Mouse (Mus musculus) effector memory CD4-positive, alpha-beta T cell, adult 7 months (primary cell): ENCODE data around the gene Slc16a11. TPM values are rescaled to one million over a fixed set of nuclear protein-coding genes. Genes with fewer than 3 reads are reported as not detected.

Experiments
- polyA plus RNA-seq: library from polyadenylated mRNA; unstranded; fragments of 100-300 nt; shearing (Covaris generic); gene quantifications from one replicate; pipeline ENCODE4 v1.2.1, GENCODE M21; 2017

Gene Slc16a11
- not detected for polyA plus RNA-seq

GRCm38 (mm10) chr11:70212423-70212822, at the start of gene Slc16a11:
Gene Slc16a11 (plus strand): TSS chr11:70212752.

GRCm38 (mm10) chr11:70220731-70221602, 8.4 kb downstream of the Slc16a11 start, which contains the start of gene Slc16a13:
Gene Slc16a13 (minus strand): TSS chr11:70221064.

GRCm38 (mm10) chr11:70229260-70230010, 16.9 kb downstream of the Slc16a11 start, which contains the start of gene Bcl6b:
Gene Bcl6b (minus strand): TSS chr11:70229798.

GRCm38 (mm10) chr11:70237457-70238167, 25.1 kb downstream of the Slc16a11 start, which contains the start of gene 0610010K14Rik:
Gene 0610010K14Rik (minus strand): TSS chr11:70237914.

DNA sequence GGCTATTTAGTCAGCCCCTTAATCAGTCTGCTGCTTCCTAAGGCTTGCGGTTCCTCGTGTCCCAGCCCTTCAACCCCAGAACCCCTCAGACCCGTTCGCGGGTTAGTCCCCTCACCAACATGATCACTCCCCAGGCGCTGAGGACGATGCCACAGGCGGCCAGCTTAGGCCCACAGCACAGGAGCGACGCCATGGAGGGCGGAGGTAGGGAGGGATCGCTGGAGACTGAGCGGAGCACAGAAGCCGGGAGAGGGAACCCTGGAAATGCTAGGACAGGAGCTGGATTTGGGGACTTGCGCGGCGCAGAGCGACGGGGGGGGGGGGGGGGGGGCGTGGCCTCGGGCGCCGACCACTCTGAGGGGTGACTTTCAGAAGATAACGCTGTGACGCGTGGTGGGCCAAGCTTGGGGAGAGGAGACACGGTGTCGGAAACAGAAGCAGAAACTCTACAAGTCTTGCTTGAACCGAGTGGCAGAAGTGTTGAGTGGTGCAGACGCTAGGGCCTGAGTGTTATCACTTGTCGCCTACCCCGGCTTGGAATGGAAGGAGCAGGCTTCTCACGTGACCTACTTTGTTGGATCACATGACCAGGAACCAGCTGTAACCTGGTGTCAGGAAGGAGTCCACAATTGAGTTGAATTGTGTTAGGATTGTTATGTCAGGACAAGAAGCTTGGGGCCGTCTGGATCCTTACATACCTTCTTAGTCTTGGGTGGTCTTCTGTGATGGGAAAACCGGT, 27.2 kb downstream of the Slc16a11 start, which contains the start of the genes Gm21988 and Rnasek:
Gene Gm21988, minus strand, starts transcription at position 290 of the 739 bp plus-strand sequence.
Gene Rnasek, minus strand, starts transcription at position 302 of the 739 bp plus-strand sequence.

DNA sequence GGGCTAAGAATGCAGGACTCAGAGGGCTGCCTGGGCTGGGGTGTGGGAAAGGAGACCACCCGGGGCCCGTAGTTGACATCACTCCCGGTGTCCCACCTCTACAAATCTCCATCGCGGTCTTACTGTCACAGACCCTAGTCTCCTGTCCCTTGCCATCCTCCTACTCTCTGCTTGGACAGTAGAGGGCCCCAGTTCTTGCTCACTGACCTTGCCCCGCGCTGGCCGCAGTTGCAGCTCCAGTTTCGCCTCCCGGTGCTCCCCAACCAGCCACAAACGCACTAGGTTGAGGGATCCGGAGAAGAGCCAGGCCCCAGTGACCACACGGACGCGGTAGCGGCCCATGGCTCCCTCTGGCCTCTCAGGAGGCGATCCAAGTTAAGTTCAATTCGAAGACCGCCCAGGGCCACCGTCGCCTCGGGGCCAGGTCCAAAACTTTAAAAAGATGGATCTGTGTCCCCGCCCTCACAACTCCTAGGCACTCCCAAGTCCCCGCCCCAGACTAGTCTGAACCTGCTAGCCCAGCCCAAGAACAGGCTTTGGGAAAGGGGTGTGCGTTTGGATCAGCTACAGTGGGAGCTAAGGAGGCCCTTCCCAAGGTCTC, 42.5 kb downstream of the Slc16a11 start, which contains the start of gene Alox12:
Gene Alox12, minus strand, starts transcription at position 423 of the 601 bp plus-strand sequence.

Other genes starting within 250 kb of the Slc16a11 start
- gene Cldn7, start 248.0 kb upstream of the Slc16a11 start, polyA plus RNA-seq = not detected
- 34.3 TPM for gene Ctdnep1, start 231.6 kb upstream of the Slc16a11 start, polyA plus RNA-seq
- gene Elp5, start 230.2 kb upstream of the Slc16a11 start, polyA plus RNA-seq = 57.5 TPM
- gene Gabarap, start 221.6 kb upstream of the Slc16a11 start, polyA plus RNA-seq = 358 TPM
- gene Phf23, start 217.0 kb upstream of the Slc16a11 start, polyA plus RNA-seq = 52.1 TPM
- 15.5 TPM for gene Dvl2, start 212.2 kb upstream of the Slc16a11 start, polyA plus RNA-seq
- gene Acadvl, start 197.3 kb upstream of the Slc16a11 start, polyA plus RNA-seq = 101 TPM
- gene Dlg4, start 195.8 kb upstream of the Slc16a11 start, polyA plus RNA-seq = 6.9 TPM
- gene Asgr1, start 158.7 kb upstream of the Slc16a11 start, polyA plus RNA-seq = not detected
- not detected for gene Asgr2, start 120.1 kb upstream of the Slc16a11 start, polyA plus RNA-seq
- not detected for gene Mgl2, start 82.4 kb upstream of the Slc16a11 start, polyA plus RNA-seq
- gene Clec10a, start 56.6 kb upstream of the Slc16a11 start, polyA plus RNA-seq = not detected
- 0.65 TPM for gene Slc16a13, start 8.3 kb downstream of the Slc16a11 start, polyA plus RNA-seq
- 0.11 TPM for gene Bcl6b, start 17.0 kb downstream of the Slc16a11 start, polyA plus RNA-seq
- 86.1 TPM for gene 0610010K14Rik, start 25.2 kb downstream of the Slc16a11 start, polyA plus RNA-seq
- gene Gm21988, start 27.1 kb downstream of the Slc16a11 start, polyA plus RNA-seq = 4.5 TPM
- 200 TPM for gene Rnasek, start 27.1 kb downstream of the Slc16a11 start, polyA plus RNA-seq
- gene Alox12, start 42.6 kb downstream of the Slc16a11 start, polyA plus RNA-seq = not detected
- gene Alox12e, start 109.9 kb downstream of the Slc16a11 start, polyA plus RNA-seq = not detected
- 0.26 TPM for gene Alox15, start 139.3 kb downstream of the Slc16a11 start, polyA plus RNA-seq
- 9.9 TPM for gene Pelp1, start 197.3 kb downstream of the Slc16a11 start, polyA plus RNA-seq
- gene Arrb2, start 219.9 kb downstream of the Slc16a11 start, polyA plus RNA-seq = 172 TPM
- 192 TPM for gene Med11, start 239.2 kb downstream of the Slc16a11 start, polyA plus RNA-seq
- gene Zmynd15, start 246.7 kb downstream of the Slc16a11 start, polyA plus RNA-seq = 0.43 TPM
- gene Cxcl16, start 247.2 kb downstream of the Slc16a11 start, polyA plus RNA-seq = 3.0 TPM